Mouse (Mus musculus): ENCODE measurements around the gene Ssc4d. TPM values are rescaled to one million over a fixed set of nuclear protein-coding genes. Genes with fewer than 3 reads are reported as not detected.

The Ssc4d gene
- polyA plus RNA-seq, 1 experiment from 2014 or later: 0.93 TPM

GRCm38 (mm10) chr5:136004537-136004936, 30.2 kb upstream of the Ssc4d start:
- H3K9ac ChIP-seq (ENCODE audit: low read depth, low read length): no peak overlapping the region
- H3K9me3 ChIP-seq (replicated peaks; ENCODE audit: control insufficient read depth, low read length): no peaks in the 10 kb centered on the region
- H3K27ac ChIP-seq (ENCODE audit: low read depth, low read length): no peak overlapping the region
- WGBS (ENCODE audit: insufficient replicate concordance): 70% methylated on average over 4 of the region's 4 CpGs
- no peaks in the 10 kb centered on the region for H3K27me3 ChIP-seq (ENCODE audit: control insufficient read depth, insufficient read depth, low read length)
- H3K4me3 ChIP-seq (ENCODE audit: low read depth, low read length): no peak overlapping the region
- H3K36me3 ChIP-seq (ENCODE audit: control insufficient read depth, insufficient read depth, low read length): peaks cover 7% of the 10 kb centered on the region
- peaks cover 17% of the 10 kb centered on the region for H3K4me1 ChIP-seq (ENCODE audit: control insufficient read depth, insufficient read depth, low read length)
- no peak overlapping the region for H3K4me2 ChIP-seq
- no peak for ATAC-seq (replicated peaks; ENCODE audit: insufficient number of reproducible peaks, low FRiP score, low TSS enrichment)

- no peak for ATAC-seq (replicated peaks; ENCODE audit: insufficient number of reproducible peaks, low FRiP score, low TSS enrichment)
- peak overlapping the region; percentile 1; the same call in 1 of the 2 replicates for H3K4me2 ChIP-seq
- H3K27me3 ChIP-seq (ENCODE audit: control insufficient read depth, insufficient read depth, low read length): no peaks in the 10 kb centered on the region
- peaks cover 20% of the 10 kb centered on the region for H3K36me3 ChIP-seq (ENCODE audit: control insufficient read depth, insufficient read depth, low read length)
- 10% methylated on average over 3 of the region's 3 CpGs for WGBS (ENCODE audit: insufficient replicate concordance)
- H3K27ac ChIP-seq (ENCODE audit: low read depth, low read length): peak overlapping the region; percentile 72
- peaks cover 15% of the 10 kb centered on the region for H3K4me1 ChIP-seq (ENCODE audit: control insufficient read depth, insufficient read depth, low read length)
- H3K9ac ChIP-seq (ENCODE audit: low read depth, low read length): no peak overlapping the region
- H3K4me3 ChIP-seq (ENCODE audit: low read depth, low read length): no peak overlapping the region
- H3K9me3 ChIP-seq (replicated peaks; ENCODE audit: control insufficient read depth, low read length): no peaks in the 10 kb centered on the region
Observed at GRCm38 (mm10) chr5:136002751-136003151, 28.4 kb upstream of the Ssc4d start.

GRCm38 (mm10) chr5:136002325-136002724, 28.0 kb upstream of the Ssc4d start:
- no peak overlapping the region for H3K4me3 ChIP-seq (ENCODE audit: low read depth, low read length)
- no peaks in the 10 kb centered on the region for H3K27me3 ChIP-seq (ENCODE audit: control insufficient read depth, insufficient read depth, low read length)
- peaks cover 20% of the 10 kb centered on the region for H3K36me3 ChIP-seq (ENCODE audit: control insufficient read depth, insufficient read depth, low read length)
- 70% methylated on average over 2 of the region's 2 CpGs for WGBS (ENCODE audit: insufficient replicate concordance)
- H3K4me1 ChIP-seq (ENCODE audit: control insufficient read depth, insufficient read depth, low read length): peaks cover 15% of the 10 kb centered on the region
- peak overlapping the region; percentile 72 for H3K27ac ChIP-seq (ENCODE audit: low read depth, low read length)
- ATAC-seq (replicated peaks; ENCODE audit: insufficient number of reproducible peaks, low FRiP score, low TSS enrichment): no peak
- H3K4me2 ChIP-seq: no peak overlapping the region
- no peaks in the 10 kb centered on the region for H3K9me3 ChIP-seq (replicated peaks; ENCODE audit: control insufficient read depth, low read length)
- no peak overlapping the region for H3K9ac ChIP-seq (ENCODE audit: low read depth, low read length)

- Histone ChIP-seq H3K27me3 (ENCODE audit: control insufficient read depth, insufficient read depth, low read length) (no peaks in the 10 kb centered on the region), H3K9me3 (replicated peaks; ENCODE audit: control insufficient read depth, low read length) (no peaks in the 10 kb centered on the region), H3K36me3 (ENCODE audit: control insufficient read depth, insufficient read depth, low read length) (peaks cover 20% of the 10 kb centered on the region), H3K27ac (ENCODE audit: low read depth, low read length) (no peak overlapping the region), H3K9ac (ENCODE audit: low read depth, low read length) (no peak overlapping the region), H3K4me3 (ENCODE audit: low read depth, low read length) (no peak overlapping the region), H3K4me1 (ENCODE audit: control insufficient read depth, insufficient read depth, low read length) (peaks cover 15% of the 10 kb centered on the region), H3K4me2 (no peak overlapping the region)
- 89% methylated on average over 6 of the region's 6 CpGs for WGBS (ENCODE audit: insufficient replicate concordance)
- no peak for ATAC-seq (replicated peaks; ENCODE audit: insufficient number of reproducible peaks, low FRiP score, low TSS enrichment)
Observed at GRCm38 (mm10) chr5:136001222-136001621, 26.9 kb upstream of the Ssc4d start.

- H3K9ac ChIP-seq (ENCODE audit: low read depth, low read length): no peak overlapping the region
- H3K9me3 ChIP-seq (replicated peaks; ENCODE audit: control insufficient read depth, low read length): no peaks in the 10 kb centered on the region
- H3K27ac ChIP-seq (ENCODE audit: low read depth, low read length): no peak overlapping the region
- no peak overlapping the region for H3K4me3 ChIP-seq (ENCODE audit: low read depth, low read length)
- no peaks in the 10 kb centered on the region for H3K27me3 ChIP-seq (ENCODE audit: control insufficient read depth, insufficient read depth, low read length)
- peaks cover 15% of the 10 kb centered on the region for H3K36me3 ChIP-seq (ENCODE audit: control insufficient read depth, insufficient read depth, low read length)
- WGBS (ENCODE audit: insufficient replicate concordance): 90% methylated on average over 8 of the region's 8 CpGs
- ATAC-seq (replicated peaks; ENCODE audit: insufficient number of reproducible peaks, low FRiP score, low TSS enrichment): no peak
- H3K4me2 ChIP-seq: peak overlapping the region; percentile 87; the same call in 1 of the 2 replicates
- peaks cover 4% of the 10 kb centered on the region; the same call in 1 of the 2 replicates for H3K4me1 ChIP-seq (ENCODE audit: control insufficient read depth, insufficient read depth, low read length)
Observed at GRCm38 (mm10) chr5:135996162-135996561, 21.8 kb upstream of the Ssc4d start.

- WGBS (ENCODE audit: insufficient replicate concordance): 2% methylated on average over 46 of the region's 47 CpGs
- ATAC-seq (replicated peaks; ENCODE audit: insufficient number of reproducible peaks, low FRiP score, low TSS enrichment): peak; percentile 85
- peaks cover 15% of the 10 kb centered on the region for H3K36me3 ChIP-seq (ENCODE audit: control insufficient read depth, insufficient read depth, low read length)
- peaks cover 4% of the 10 kb centered on the region; the same call in 1 of the 2 replicates for H3K4me1 ChIP-seq (ENCODE audit: control insufficient read depth, insufficient read depth, low read length)
- H3K9ac ChIP-seq (ENCODE audit: low read depth, low read length): peak within 1 kb of the TSS; percentile 75
- peak within 1 kb of the TSS; percentile 87 for H3K4me2 ChIP-seq
- no peaks in the 10 kb centered on the region for H3K27me3 ChIP-seq (ENCODE audit: control insufficient read depth, insufficient read depth, low read length)
- peak within 1 kb of the TSS; percentile 77 for H3K27ac ChIP-seq (ENCODE audit: low read depth, low read length)
- H3K4me3 ChIP-seq (ENCODE audit: low read depth, low read length): peak within 1 kb of the TSS; percentile 62
- H3K9me3 ChIP-seq (replicated peaks; ENCODE audit: control insufficient read depth, low read length): no peaks in the 10 kb centered on the region
Observed at GRCm38 (mm10) chr5:135994725-135995687, 20.7 kb upstream of the Ssc4d start, which contains the start of gene Dtx2. TSS of gene Dtx2 (plus strand) at chr5:135994800.

GRCm38 (mm10) chr5:135994335-135994724, 20.0 kb upstream of the Ssc4d start:
- H3K4me2 ChIP-seq: no peak overlapping the region; the same call in 1 of the 2 replicates
- H3K9ac ChIP-seq (ENCODE audit: low read depth, low read length): no peak overlapping the region
- WGBS (ENCODE audit: insufficient replicate concordance): 61% methylated on average over 8 of the region's 8 CpGs
- no peaks in the 10 kb centered on the region for H3K9me3 ChIP-seq (replicated peaks; ENCODE audit: control insufficient read depth, low read length)
- no peaks in the 10 kb centered on the region for H3K27me3 ChIP-seq (ENCODE audit: control insufficient read depth, insufficient read depth, low read length)
- no peak overlapping the region; the same call in 1 of the 2 replicates for H3K4me3 ChIP-seq (ENCODE audit: low read depth, low read length)
- peaks cover 4% of the 10 kb centered on the region; the same call in 1 of the 2 replicates for H3K4me1 ChIP-seq (ENCODE audit: control insufficient read depth, insufficient read depth, low read length)
- H3K27ac ChIP-seq (ENCODE audit: low read depth, low read length): no peak overlapping the region
- peaks cover 10% of the 10 kb centered on the region for H3K36me3 ChIP-seq (ENCODE audit: control insufficient read depth, insufficient read depth, low read length)
- no peak for ATAC-seq (replicated peaks; ENCODE audit: insufficient number of reproducible peaks, low FRiP score, low TSS enrichment)

GRCm38 (mm10) chr5:135993381-135993965, 19.1 kb upstream of the Ssc4d start:
- no peak for ATAC-seq (replicated peaks; ENCODE audit: insufficient number of reproducible peaks, low FRiP score, low TSS enrichment)
- no peaks in the 10 kb centered on the region for H3K9me3 ChIP-seq (replicated peaks; ENCODE audit: control insufficient read depth, low read length)
- H3K4me2 ChIP-seq: no peak overlapping the region
- no peak overlapping the region for H3K4me3 ChIP-seq (ENCODE audit: low read depth, low read length)
- H3K36me3 ChIP-seq (ENCODE audit: control insufficient read depth, insufficient read depth, low read length): peaks cover 2% of the 10 kb centered on the region; the same call in 1 of the 2 replicates
- no peak overlapping the region for H3K27ac ChIP-seq (ENCODE audit: low read depth, low read length)
- WGBS (ENCODE audit: insufficient replicate concordance): 39% methylated on average over 5 of the region's 5 CpGs
- peaks cover 4% of the 10 kb centered on the region; the same call in 1 of the 2 replicates for H3K4me1 ChIP-seq (ENCODE audit: control insufficient read depth, insufficient read depth, low read length)
- no peaks in the 10 kb centered on the region for H3K27me3 ChIP-seq (ENCODE audit: control insufficient read depth, insufficient read depth, low read length)
- no peak overlapping the region for H3K9ac ChIP-seq (ENCODE audit: low read depth, low read length)

All from heart, embryonic 11.5 days (tissue).